Mouse (Mus musculus) liver, adult (tissue): ENCODE data around the gene Trex1.
A peak's percentile ranks its signal among the peaks of the same experiment; 100 is the strongest.

Source experiments
- GATA4 ChIP-seq: IDR thresholded peaks from 2 replicates; pipeline ENCODE4 v1.6.1; 2014; ENCODE audit warnings: mild to moderate bottlenecking, low read length; ENCODE audit not compliant: insufficient replicate concordance

The Trex1 gene

GRCm38 (mm10) chr9:109060898-109061295 lies 1.4 kb upstream of the Trex1 start:
- TF ChIP-seq GATA4 = no peak

GRCm38 (mm10) chr9:109060184-109060897 lies 807 bp upstream of the Trex1 start:
- no peak for TF ChIP-seq GATA4

GRCm38 (mm10) chr9:109058006-109058765 lies 1.3 kb downstream of the Trex1 start:
- TF ChIP-seq GATA4 = no peak

GRCm38 (mm10) chr9:109057543-109057942 lies 2.0 kb downstream of the Trex1 start:
- no peak for TF ChIP-seq GATA4

DNA sequence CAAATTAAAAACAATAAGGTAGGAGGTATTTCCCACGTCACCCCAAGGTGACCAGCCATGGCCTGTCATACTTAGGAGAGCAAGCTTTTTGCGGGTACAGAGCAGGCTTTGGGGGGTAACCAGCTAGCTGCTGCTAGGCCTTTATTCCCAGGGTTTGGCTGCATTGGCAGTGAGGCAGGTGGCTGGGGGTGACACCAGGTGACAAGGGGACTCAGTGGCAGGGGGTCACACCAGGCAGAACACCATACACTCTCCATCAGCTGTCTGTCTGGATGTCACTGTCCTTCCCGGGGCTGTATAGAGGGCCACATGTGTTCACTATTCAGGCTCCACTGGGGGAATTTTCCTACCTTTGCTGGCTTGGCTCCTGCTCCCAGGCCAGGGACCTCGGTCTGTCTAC lies 2.6 kb downstream of the Trex1 start:
- TF ChIP-seq GATA4 = no peak

GRCm38 (mm10) chr9:109056081-109056690 lies 3.3 kb downstream of the Trex1 start:
- no peak for TF ChIP-seq GATA4

DNA sequence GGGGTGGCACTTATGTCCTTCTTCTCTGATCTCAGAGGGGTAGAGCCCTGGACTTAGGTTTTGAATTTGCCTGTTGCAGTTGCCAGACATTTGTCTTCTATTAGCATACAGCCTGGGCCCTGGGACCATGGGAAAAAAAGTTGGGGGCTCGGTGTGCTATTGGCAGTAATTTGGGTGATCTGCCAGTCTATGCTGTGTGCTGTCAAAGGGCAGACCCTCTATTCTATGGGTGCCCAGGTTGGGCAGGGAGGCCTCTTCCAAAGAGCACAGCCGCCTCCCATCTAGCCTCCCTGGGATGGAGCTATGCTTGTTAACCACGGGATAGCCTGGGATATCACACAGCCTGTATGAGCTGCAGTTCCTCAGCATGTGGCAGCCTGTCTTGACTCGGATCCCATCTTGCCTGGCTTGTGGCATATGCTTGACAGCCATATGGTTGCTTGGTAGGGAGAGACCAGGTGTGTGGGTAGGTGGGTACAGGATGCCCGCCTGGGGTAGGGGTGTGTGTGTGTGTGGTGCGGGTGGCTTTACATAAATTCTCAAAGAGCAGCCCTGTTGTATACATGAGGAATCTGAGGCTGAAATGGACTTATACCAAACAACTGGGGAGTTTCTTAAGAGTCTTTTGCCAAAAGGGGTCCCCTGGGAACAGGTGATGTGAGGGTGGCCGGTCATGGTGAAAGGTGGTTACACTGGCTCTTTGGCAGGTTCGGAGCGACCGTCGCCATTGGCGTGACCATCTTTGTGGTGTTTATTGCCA lies 4.1 kb downstream of the Trex1 start:
- no peak for TF ChIP-seq GATA4

GRCm38 (mm10) chr9:109054712-109055111 lies 4.8 kb downstream of the Trex1 start:
- peak; percentile 62; the same call in 1 of the 2 replicates for TF ChIP-seq GATA4

- TF ChIP-seq GATA4 = no peak
Measured at GRCm38 (mm10) chr9:109053851-109054250, 5.7 kb downstream of the Trex1 start.

DNA sequence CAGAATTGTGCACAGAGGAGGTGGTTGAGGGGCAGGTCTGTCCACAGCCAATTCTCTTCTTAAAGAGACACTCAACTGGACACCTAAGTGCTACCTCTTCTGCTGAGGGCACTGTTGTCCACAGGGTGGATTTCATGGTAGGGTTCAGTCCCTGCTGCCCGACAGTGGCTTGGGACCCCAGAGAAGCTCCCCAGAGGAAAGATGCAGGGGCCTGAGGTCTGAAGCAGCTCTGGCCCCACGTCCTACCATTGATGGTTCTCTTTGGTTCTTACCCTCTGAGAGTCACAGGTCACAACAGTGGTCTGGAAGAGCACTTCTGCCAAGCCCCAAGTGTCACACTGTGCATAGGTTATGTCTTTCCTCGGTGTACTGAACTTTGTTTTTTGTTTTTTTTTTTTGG lies 6.2 kb downstream of the Trex1 start:
- TF ChIP-seq GATA4 = no peak

DNA sequence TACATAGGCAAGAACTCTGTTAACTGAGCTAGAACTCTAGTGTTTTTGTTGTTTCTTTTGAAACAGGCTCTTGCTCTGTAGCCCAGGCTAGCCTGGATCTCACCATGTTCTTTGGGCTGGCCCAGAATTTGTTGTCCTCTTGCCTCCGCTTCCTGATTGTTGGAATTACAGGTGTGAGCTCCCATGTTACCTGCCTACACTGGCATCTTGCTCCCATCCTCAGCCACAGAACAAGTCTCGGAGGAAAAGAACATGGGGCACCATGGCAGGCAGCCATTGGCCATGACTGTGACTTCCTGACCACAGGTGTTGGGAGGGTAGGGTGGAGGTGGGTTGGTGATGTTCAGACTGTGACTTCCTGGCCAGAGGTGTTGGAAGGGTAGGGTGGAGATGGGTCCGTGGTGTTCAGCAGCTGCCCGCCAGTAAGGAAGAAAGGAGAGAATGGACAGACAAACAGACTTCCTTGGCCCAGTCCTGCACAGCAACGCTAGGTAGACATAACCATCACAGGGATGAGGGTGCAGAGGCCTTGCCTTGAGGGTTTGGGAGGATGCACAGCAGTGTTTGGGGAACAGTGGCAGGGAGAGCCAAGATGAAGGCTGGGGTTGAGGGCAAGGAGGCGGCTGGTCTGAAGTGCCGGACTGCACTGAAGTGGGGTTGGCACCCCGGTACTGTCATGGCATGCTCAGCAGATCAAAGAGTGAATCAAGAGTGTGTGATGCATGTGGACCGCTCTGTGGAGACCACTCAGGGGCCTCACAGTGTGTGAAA lies 6.9 kb downstream of the Trex1 start:
- TF ChIP-seq GATA4 = no peak

DNA sequence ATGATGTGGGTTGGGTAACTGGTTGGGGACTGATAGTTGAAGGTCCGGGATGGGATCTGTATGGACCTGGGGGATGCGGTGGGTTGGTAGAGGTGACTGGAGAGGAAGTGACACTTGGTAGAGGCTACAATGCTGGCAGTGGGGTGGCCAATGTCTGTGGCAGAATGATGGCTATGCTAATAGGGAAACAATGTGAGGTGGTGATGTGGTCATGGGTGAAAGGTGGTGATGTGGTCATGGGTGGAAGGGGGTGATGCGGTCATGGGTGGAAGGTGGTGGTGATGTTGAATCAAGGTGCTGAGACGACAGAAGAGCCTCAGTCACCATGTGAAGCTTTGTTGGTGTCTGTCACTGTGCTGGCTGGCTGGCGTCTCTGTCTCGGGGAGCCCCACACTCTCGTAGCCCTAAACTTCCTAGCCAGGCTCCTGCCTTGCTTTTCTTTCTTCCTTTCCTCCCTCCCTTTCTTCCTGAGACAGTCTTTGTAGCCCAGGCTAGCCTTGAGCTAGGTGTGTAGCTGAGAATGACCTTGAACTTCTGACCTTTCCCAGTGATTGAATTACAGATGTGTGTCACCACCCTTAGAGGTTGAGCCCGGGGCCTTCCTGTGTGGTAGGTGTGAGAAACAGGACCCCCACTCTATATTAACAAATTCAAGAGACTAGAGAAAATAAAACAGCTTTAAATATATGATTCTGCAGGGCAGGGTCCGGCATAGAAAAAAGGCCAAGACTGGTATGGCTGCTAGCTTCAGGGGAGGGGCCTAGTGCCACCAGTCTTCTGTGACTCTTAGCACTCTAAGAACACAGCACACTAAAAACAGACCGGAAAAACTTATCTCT lies 7.7 kb downstream of the Trex1 start:
- TF ChIP-seq GATA4 = no peak

DNA sequence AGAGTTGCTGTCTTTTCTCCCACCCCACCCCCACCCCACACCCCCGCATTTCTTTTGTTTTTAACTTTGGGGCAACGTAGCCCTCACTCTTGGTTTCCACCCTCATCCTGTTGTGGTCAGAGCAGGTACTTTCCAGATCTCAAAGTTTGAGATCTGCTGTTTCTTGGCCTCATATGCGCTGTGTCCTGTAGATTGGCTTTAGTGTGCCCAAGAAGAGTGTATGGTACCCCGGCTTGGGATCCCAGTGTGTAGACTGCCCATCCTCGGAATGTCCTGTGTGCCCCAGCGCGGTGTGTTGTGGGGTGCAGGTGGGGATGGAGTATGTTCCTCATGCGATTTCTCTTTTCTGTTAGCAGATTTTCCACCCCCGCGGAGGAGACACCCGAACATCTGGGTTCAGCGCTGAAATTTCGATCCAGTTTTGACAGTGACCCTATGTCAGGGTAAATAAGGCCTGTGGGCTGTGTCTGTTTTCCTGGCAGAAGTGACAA lies 8.5 kb downstream of the Trex1 start:
- TF ChIP-seq GATA4 = no peak

DNA sequence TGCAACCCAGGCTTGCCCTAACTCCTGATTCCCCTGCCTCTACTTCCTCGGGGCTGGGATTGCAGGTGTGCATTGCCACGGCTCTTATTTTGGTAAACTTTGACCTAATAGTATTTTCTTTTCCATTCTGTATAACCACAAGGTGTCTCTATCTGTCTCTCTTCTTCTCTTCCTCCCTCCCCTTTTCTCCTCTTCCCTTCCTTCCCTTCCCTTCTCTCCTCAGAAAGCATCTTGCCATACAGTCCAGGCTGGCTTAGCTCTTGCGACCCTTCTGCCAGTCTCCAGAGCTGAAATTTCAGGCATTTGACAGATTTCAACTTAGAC lies 8.9 kb downstream of the Trex1 start:
- TF ChIP-seq GATA4 = no peak
